Mouse (Mus musculus) limb, embryonic 10.5 days (tissue): ENCODE measurements around the gene Aamp. TPM values are rescaled to one million over a fixed set of nuclear protein-coding genes. Genes with fewer than 3 reads are reported as not detected.
A peak's percentile ranks its signal among the peaks of the same experiment; 100 is the strongest.
"Not testable (repeated sequence)": the region's sequence is repeated elsewhere in the genome, so short reads cannot be mapped to it uniquely, and the experiment has no call there.

Experiments
- DNase-seq: peaks from one replicate; pipeline ENCODE4 v3.0.0-alpha.2; 2017; ENCODE audit warnings: low spot score
- H3K27ac ChIP-seq: fragments of 300-500 bp; sonication (generic); 2 replicates; pipeline ENCODE4 v1.5.1; 2016; ENCODE audit warnings: mild to moderate bottlenecking
- H3K27me3 ChIP-seq: fragments of 300-500 bp; sonication (generic); 2 replicates; pipeline ENCODE4 v1.6.1; 2016; ENCODE audit warnings: low read depth, mild to moderate bottlenecking; ENCODE audit not compliant: poor library complexity, severe bottlenecking
- H3K36me3 ChIP-seq: fragments of 300-500 bp; sonication (generic); 2 replicates; pipeline ENCODE4 v1.6.1; 2016; ENCODE audit warnings: mild to moderate bottlenecking, moderate library complexity
- H3K4me1 ChIP-seq: fragments of 300-500 bp; sonication (generic); 2 replicates; pipeline ENCODE4 v1.6.1; 2016
- H3K4me3 ChIP-seq: fragments of 300-500 bp; sonication (generic); 2 replicates; pipeline ENCODE4 v1.5.1; 2016; ENCODE audit warnings: mild to moderate bottlenecking, moderate library complexity
- H3K9me3 ChIP-seq: fragments of 300-500 bp; sonication (generic); replicated peaks from 2 replicates; pipeline ENCODE4 v1.6.1; 2016; ENCODE audit warnings: mild to moderate bottlenecking
- WGBS: fragments of 180-500 bp; shearing (Covaris S2); methylation state at CpG from one replicate; pipeline ENCODE4 v1.1.7; 2016; 5-methylcytosine and 5-hydroxymethylcytosine counted together
- polyA plus RNA-seq: library from polyadenylated mRNA; unstranded; fragments of >200 nt; fragmentation: Nextera tagmentation; extraction: Ambion mirVana; gene quantifications from 2 replicates; pipeline ENCODE4 v1.2.1, GENCODE M21; 2016

Aamp gene
- 263 and 272 TPM in 2 replicates for polyA plus RNA-seq

DNA sequence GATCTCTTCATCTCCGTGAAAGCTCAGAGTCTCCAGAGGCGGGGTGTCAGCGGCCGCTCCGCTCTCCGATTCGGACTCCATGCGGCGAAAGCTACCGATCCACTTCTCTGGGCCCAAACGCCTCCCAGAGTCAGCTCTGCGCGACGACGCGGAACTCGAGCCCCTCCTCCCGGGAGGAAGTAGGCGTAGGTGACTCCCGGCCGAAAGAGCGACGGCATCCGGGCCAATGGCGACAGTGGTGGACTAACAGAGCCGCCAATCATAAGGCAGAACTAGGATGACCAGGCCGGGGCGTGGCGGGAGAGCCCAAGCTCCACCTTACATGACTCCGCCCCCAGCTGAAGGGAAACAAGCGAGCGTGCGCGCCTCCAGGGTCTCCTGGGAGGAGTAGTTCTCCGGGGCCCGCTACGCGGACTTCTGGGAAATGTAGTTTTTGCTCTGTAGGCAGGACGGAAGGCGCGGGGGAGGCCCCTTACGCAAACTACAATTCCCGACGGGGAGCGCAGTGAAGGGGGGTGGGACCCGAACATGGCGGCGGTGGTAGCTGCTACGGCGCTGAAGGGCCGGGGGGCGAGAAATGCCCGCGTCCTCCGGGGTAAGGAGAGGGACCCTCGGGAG, at the start of gene Aamp, which contains the start of gene Pnkd:
TSS of gene Aamp (minus strand) at position 196 of the 618 bp plus-strand sequence.
TSS of gene Pnkd (plus strand) at position 388 of the 618 bp plus-strand sequence.
- Histone ChIP-seq H3K9me3 (no peaks in the 10 kb centered on the region), H3K4me3 (peak within 1 kb of the TSS; percentile 78), H3K27me3 (no peaks in the 10 kb centered on the region), H3K27ac (peak within 1 kb of the TSS; percentile 85), H3K36me3 (peaks cover 61% of the 10 kb centered on the region), H3K4me1 (peaks cover 32% of the 10 kb centered on the region)
- WGBS: under 1% methylated on average over 56 of the region's 56 CpGs
- DNase-seq: peak; percentile 99

DNA sequence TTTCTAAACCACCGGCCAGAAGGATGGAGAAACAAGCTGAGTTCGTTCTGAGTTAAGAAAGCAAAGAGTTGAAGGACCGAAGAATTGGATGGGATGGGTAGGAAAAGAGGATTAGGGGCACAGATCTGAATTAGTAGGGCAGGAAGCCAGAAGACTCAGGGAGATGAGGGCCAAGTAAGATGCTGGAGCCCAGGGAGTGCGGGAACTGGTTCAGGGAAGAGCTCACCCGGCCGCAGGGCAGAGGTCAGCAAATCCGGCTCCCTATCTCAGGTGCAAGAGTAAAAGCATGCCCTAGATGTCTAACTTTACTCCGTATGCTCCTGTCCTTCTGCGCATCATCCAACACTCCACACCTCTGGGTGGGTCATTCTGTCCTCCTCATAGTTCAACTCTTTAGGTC, 48.4 kb upstream of the Aamp start:
- Histone ChIP-seq H3K9me3 (no peaks in the 10 kb centered on the region), H3K4me1 (peaks cover 49% of the 10 kb centered on the region), H3K36me3 (peaks cover 11% of the 10 kb centered on the region), H3K4me3 (peak overlapping the region; percentile 58), H3K27me3 (no peaks in the 10 kb centered on the region), H3K27ac (peak overlapping the region; percentile 82)
- no peak for DNase-seq
- WGBS: 6% methylated on average over 9 of the region's 9 CpGs

DNA sequence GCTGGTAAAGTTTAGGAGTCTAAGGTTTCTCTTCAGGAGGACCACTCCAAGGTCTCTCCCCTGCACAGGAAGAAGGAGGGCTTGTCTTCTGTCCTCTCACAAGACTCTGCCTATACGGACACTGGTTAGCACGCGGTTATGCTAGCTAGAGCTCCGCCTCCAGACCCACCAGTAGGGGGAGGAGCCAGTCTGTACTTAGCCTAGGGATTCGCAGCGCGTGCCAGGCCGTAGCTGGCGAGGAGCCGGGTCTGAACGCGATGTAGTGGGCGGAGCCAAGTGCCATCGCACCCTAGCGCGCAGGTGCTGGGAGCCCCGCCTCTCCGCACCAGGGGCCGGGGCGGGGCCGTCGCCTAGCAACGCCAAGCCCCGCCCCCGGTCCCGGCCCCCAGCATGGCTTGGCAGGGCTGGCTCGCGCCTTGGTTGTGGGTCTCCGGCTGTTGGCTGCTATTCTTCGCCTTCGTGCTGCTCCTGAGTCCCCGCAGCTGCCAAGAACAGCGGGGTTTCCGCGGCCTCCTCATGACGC, 47.8 kb upstream of the Aamp start:
- Histone ChIP-seq H3K36me3 (peaks cover 11% of the 10 kb centered on the region), H3K27ac (peak overlapping the region; percentile 82), H3K9me3 (no peaks in the 10 kb centered on the region), H3K4me1 (peaks cover 48% of the 10 kb centered on the region), H3K27me3 (no peaks in the 10 kb centered on the region), H3K4me3 (peak overlapping the region; percentile 58)
- DNase-seq: peak; percentile 95
- under 1% methylated on average over 36 of the region's 36 CpGs for WGBS

DNA sequence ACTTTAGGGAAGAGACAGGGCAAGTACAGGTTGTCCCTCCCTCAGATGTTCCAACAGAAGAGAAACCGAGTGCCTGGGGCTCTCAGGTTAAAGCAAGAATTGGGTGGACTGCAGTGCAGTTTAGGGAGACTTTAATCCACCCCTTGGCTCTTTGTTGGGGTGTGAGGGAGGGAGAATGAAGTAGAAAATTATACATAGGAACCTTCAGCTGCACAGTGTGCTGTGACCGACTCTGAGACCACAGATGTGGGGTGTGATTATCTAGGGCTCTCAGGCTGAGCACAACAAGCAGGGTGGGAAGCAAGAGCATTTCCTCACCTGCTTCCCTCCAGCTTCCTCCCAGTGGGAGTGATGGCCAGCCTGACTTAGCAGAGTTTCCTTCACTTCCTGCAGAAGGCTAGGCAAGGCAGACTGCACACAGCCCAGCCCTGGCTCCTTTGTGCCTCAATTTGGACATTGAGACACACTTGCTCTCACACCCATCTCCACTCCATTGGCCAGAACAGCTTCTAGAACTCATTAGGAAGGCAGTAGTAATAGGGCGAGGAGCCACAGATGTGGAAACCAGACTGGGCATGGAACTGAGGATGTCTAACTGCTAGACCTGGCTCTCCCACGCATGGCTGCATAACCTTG, 46.6 kb upstream of the Aamp start:
- no peak for DNase-seq
- Histone ChIP-seq H3K27me3 (no peaks in the 10 kb centered on the region), H3K27ac (peak overlapping the region; percentile 82), H3K9me3 (no peaks in the 10 kb centered on the region), H3K4me1 (peaks cover 48% of the 10 kb centered on the region), H3K4me3 (no peak overlapping the region), H3K36me3 (peaks cover 2% of the 10 kb centered on the region; the same call in 1 of the 2 replicates)
- WGBS: 88% methylated on average over 4 of the region's 4 CpGs

DNA sequence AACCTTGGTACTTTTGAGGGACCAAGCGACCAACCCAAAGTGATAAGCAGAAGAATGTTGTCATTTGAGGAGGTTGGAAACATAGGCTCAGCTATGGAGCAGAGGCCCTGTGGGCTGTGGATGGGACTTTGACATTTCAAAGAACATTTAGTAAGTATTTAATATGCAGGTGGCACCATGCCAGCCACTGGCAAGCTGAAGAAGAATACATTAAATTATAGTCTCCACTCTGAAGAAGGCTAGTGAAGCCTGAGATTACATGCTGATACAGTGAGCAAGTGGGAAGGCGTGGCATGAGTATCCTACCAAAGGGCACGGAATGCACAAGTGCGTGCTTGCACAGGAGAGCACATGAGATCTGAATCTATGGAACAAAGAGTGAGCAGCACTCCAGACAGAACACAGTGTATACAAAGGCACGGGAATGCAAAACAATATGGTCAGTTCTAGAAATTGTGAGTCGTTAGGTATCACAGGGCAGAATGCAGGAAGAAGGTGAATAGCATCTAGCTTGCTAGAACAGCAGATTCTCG, 45.4 kb upstream of the Aamp start:
- DNase-seq: no peak
- H3K4me1 ChIP-seq: peaks cover 42% of the 10 kb centered on the region
- no peaks in the 10 kb centered on the region for H3K36me3 ChIP-seq
- no peaks in the 10 kb centered on the region for H3K27me3 ChIP-seq
- no peak overlapping the region for H3K4me3 ChIP-seq
- no peak overlapping the region for H3K27ac ChIP-seq
- H3K9me3 ChIP-seq: no peaks in the 10 kb centered on the region
- 81% methylated on average over 7 of the region's 7 CpGs for WGBS

DNA sequence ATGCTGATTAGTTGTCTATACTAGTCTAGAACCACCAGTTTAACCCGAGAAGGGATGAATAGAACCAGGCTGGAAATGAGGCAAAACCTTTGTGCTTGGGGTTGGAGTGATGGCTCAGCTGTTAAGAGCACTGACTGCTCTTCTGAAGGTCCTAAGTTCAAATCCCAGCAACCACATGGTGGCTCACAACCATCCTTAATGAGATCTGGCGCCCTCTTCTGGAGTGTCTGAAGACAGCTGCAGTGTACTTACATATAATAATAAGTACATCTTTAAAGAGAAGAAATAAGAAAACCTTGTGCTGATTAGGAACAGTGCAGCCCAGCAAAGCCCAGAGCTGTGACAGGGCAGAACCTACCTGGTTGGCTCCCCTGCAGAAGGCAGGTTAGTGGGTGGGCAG, 42.4 kb upstream of the Aamp start:
- not testable (repeated sequence) for DNase-seq, H3K9me3 ChIP-seq, H3K36me3 ChIP-seq, H3K27ac ChIP-seq, H3K27me3 ChIP-seq, H3K4me3 ChIP-seq
- 70% methylated on average over 2 of the region's 2 CpGs for WGBS
- peaks cover 20% of the 10 kb centered on the region for H3K4me1 ChIP-seq

DNA sequence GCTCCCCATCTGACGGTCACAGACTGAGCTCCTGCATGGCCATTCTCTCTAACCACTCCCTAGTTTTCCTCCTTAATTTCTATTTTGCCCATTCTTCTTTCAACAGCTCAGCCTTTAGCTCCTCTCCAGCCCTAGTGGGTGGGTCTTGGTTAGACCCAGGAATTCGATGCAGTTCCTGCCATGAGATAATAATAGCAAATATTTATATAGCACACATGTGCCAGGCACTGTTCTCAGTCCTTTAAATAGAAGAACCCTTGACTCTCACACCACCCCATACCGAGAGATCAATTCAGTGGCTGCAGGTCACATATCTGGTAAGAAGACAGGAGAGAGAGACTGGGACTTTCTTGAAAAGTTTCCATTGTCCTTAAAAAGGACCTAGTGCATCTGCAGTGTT, 36.9 kb upstream of the Aamp start:
- no peaks in the 10 kb centered on the region for H3K9me3 ChIP-seq
- WGBS: 85% methylated on average over 3 of the region's 3 CpGs
- no peak overlapping the region for H3K27ac ChIP-seq
- no peaks in the 10 kb centered on the region for H3K27me3 ChIP-seq
- DNase-seq: no peak
- peaks cover 17% of the 10 kb centered on the region for H3K4me1 ChIP-seq
- H3K36me3 ChIP-seq: no peaks in the 10 kb centered on the region
- no peak overlapping the region for H3K4me3 ChIP-seq

DNA sequence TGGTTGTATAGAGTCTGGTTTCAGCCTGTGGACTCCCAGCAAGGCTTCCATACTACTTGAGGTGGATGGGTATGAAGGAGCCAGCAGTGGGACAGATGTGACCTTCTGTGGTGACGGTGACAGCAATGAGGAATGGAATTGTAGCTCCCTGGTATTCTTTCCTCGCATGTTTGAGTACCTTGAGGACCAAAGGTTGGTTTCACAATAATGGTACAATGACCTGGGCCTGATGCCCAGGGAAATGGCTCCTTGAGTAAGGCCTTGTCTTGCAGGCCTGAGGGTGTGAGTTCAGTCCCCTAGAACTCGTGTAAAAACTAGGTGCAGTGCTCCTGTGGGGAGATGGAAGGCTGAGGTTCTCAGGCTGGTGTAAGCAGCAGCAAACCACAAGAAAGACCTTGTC, 34.2 kb upstream of the Aamp start:
- H3K4me3 ChIP-seq: no peak overlapping the region
- no peak overlapping the region for H3K27ac ChIP-seq
- no peaks in the 10 kb centered on the region for H3K9me3 ChIP-seq
- no peaks in the 10 kb centered on the region for H3K36me3 ChIP-seq
- DNase-seq: no peak
- WGBS: 96% methylated on average over 3 of the region's 3 CpGs
- peaks cover 21% of the 10 kb centered on the region for H3K4me1 ChIP-seq
- no peaks in the 10 kb centered on the region for H3K27me3 ChIP-seq

DNA sequence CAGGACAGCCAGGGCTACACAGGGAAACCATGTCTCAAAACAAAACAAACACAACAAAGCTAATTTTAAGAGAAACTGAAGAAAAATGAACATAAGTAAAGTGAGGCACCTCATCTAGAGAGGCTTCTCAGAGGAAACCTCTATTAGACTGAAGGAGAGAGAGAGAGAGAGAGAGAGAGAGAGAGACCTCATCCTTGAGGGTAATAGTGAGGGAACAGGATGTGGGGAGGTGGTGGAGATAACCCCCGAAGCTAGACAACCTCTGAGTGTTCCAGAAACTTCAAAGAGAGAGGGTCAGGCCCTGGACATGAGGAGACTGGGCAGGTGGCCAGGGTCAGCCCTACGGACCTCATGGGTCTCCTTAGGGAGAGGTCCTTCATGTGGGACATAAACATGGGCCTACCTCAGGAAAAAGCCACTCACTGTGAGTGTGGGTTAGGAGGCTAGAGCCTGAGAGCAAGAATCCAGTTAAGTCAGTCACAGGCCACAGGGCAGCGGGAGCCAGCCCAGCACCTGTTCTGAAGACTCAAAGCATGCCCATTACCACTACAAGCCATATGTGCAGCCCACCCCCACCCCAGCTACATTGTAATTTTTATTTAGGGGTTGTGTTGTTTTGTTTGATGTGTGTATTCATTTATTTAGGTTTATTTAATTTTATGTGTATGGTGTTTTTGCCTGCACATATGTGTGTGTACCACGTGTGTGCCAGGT, 31.7 kb upstream of the Aamp start:
- H3K27ac ChIP-seq: no peak overlapping the region; the same call in 1 of the 2 replicates
- no peaks in the 10 kb centered on the region for H3K9me3 ChIP-seq
- H3K27me3 ChIP-seq: no peaks in the 10 kb centered on the region
- DNase-seq: no peak
- H3K4me3 ChIP-seq: no peak overlapping the region
- WGBS: 89% methylated on average over 4 of the region's 4 CpGs
- no peaks in the 10 kb centered on the region for H3K36me3 ChIP-seq
- H3K4me1 ChIP-seq: peaks cover 16% of the 10 kb centered on the region

DNA sequence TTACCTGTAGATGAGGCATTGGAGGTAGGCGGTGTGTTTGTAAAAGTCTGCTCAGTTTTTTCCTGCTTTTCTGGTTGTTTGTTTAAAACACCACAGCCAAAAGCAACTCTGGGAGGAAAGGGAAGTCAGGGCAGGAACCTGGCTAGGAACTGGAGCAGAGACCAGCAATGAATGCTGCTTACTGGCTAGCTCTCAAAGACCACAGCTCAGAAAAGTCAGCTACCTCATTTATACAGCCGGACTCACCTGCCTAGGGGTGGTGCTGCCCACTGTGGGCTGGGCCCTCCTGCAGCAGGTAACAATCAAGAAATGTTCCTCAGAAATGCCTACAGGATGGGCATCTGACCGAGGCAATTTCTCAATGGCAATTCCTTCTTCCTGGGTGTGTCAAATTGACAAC, 30.3 kb upstream of the Aamp start:
- WGBS: 97% methylated on average over 3 of the region's 3 CpGs
- Histone ChIP-seq H3K4me1 (peaks cover 20% of the 10 kb centered on the region), H3K9me3 (no peaks in the 10 kb centered on the region), H3K36me3 (no peaks in the 10 kb centered on the region), H3K27ac (no peak overlapping the region), H3K4me3 (no peak overlapping the region), H3K27me3 (no peaks in the 10 kb centered on the region)
- no peak for DNase-seq

DNA sequence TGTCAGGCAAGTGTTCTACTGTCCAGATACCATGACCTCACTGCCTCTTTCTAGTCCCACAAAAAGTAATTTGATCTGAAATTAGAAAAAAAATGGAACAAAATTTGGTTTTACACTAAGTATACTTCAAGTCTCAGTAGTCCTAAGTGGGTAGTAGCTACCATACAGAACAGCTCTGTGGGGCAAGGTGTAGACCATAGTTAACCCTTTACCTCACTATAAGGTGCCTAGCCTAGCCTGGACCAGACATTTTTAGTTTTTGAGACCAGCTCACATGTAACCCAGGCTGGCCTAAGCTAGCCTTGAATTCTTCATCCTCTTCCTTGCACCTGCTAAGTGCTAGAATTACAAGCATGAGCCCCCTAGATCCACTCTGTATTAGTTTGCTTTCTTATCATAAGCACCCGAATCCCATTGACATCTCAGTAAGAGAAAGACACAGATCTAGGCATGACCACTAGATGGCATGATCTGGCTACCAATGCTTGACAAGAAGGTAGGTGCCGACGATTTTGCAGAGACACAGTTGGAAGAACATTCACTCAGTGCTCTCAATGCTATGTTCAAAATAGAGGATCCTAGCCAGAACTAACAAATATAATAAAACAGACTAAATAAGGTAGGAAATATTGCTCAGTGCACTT, 28.6 kb upstream of the Aamp start:
- Histone ChIP-seq H3K4me3 (no peak overlapping the region), H3K36me3 (no peaks in the 10 kb centered on the region), H3K27me3 (no peaks in the 10 kb centered on the region), H3K4me1 (peaks cover 26% of the 10 kb centered on the region), H3K9me3 (no peaks in the 10 kb centered on the region), H3K27ac (no peak overlapping the region)
- 8% methylated on average over 3 of the region's 3 CpGs for WGBS
- no peak for DNase-seq

DNA sequence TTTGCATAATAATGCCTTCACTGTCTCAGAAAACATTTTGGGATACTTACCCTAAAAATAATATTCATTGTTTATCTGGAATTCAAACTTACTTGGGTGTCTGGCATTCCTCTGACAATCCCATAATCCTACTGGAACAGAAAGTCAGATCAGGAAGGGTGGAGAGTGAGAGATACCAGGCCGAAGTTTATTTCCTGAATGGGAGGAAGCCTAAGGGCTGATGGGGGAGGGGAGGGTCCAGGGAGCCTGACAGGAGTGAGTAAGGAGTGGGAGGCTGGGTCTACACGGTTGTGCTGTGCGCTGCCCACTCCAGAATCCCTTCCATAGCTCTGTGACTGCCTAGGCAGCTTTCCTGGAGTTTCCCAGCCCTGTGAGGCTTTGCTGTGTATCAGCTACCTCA, 25.2 kb upstream of the Aamp start:
- no peak for DNase-seq
- H3K4me3 ChIP-seq: no peak overlapping the region
- 42% methylated on average over 3 of the region's 3 CpGs for WGBS
- H3K4me1 ChIP-seq: peaks cover 14% of the 10 kb centered on the region
- no peaks in the 10 kb centered on the region for H3K36me3 ChIP-seq
- no peaks in the 10 kb centered on the region for H3K27me3 ChIP-seq
- no peaks in the 10 kb centered on the region for H3K9me3 ChIP-seq
- H3K27ac ChIP-seq: peak overlapping the region; percentile 58
